Mouse (Mus musculus): ENCODE measurements at regions not wholly inside any gene's neighbourhood (a gene's known extent, or its start where the extent isn't known, plus 50 kb on each side); places are given as distances from the start of the nearest gene placed in this dataset.

GRCm38 (mm10) chr1:77048720-77049406 is 466.0 kb downstream of the Epha4 start:
- TF ChIP-seq CTCF (IDR thresholded peaks at IDR 0.05; ENCODE audit: extremely low read depth, insufficient read depth, low read length), result no peak
- TF ChIP-seq POLR2A (IDR thresholded peaks at IDR 0.05; ENCODE audit: extremely low read depth, insufficient read depth, low read length), result no peak
